Mouse (Mus musculus) forebrain, embryonic 12.5 days (tissue): ENCODE data around the gene Wdr70. TPM values are rescaled to one million over a fixed set of nuclear protein-coding genes. Genes with fewer than 3 reads are reported as not detected.

Source experiments
- ATAC-seq: fragments of 200-750 bp; cut with Nextera tagmentation; 2 replicates; pipeline ENCODE4 v1.8.0; 2017; ENCODE audit warnings: moderate TSS enrichment; ENCODE audit not compliant: low FRiP score
- H3K27ac ChIP-seq: fragments of 300-500 bp; sonication (generic); 2 replicates; pipeline ENCODE4 v1.5.1; 2016; ENCODE audit warnings: mild to moderate bottlenecking
- H3K27me3 ChIP-seq: fragments of 300-500 bp; sonication (generic); 2 replicates; pipeline ENCODE4 v1.6.1; 2016; ENCODE audit warnings: mild to moderate bottlenecking
- H3K36me3 ChIP-seq: fragments of 300-500 bp; sonication (generic); replicated peaks from 2 replicates; pipeline ENCODE4 v1.6.1; 2016; ENCODE audit warnings: mild to moderate bottlenecking
- H3K4me1 ChIP-seq: fragments of 300-500 bp; sonication (generic); 2 replicates; pipeline ENCODE4 v1.6.1; 2016
- H3K4me2 ChIP-seq: fragments of 300-500 bp; sonication (generic); 2 replicates; pipeline ENCODE4 v1.6.1; 2016; ENCODE audit warnings: mild to moderate bottlenecking, moderate library complexity
- H3K4me3 ChIP-seq: fragments of 300-500 bp; sonication (generic); replicated peaks from 2 replicates; pipeline ENCODE4 v1.5.1; 2016; ENCODE audit warnings: mild to moderate bottlenecking
- H3K9ac ChIP-seq: fragments of 300-500 bp; sonication (generic); 2 replicates; pipeline ENCODE4 v1.6.1; 2016; ENCODE audit warnings: mild to moderate bottlenecking
- H3K9me3 ChIP-seq: fragments of 300-500 bp; sonication (generic); 2 replicates; pipeline ENCODE4 v1.6.1; 2016
- WGBS: fragments of 180-500 bp; shearing (Covaris S2); methylation state at CpG from one replicate; pipeline ENCODE4 v1.1.7; 2016; 5-methylcytosine and 5-hydroxymethylcytosine counted together
- polyA plus RNA-seq: library from polyadenylated mRNA; unstranded; fragments of >200 nt; fragmentation: Nextera tagmentation; extraction: Ambion mirVana; gene quantifications from 2 replicates; pipeline ENCODE4 v1.2.1, GENCODE M21; 2016

The Wdr70 gene
- polyA plus RNA-seq, 1 experiment from 2014 or later: 65.1 TPM

- Histone ChIP-seq H3K9me3 (no peaks in the 10 kb centered on the region), H3K4me3 (no peak overlapping the region), H3K4me2 (no peak overlapping the region), H3K27ac (no peak overlapping the region), H3K27me3 (no peaks in the 10 kb centered on the region), H3K9ac (no peak overlapping the region), H3K36me3 (peaks cover 16% of the 10 kb centered on the region; the same call in 1 of the 2 replicates), H3K4me1 (no peaks in the 10 kb centered on the region)
- 90% methylated on average over 6 of the region's 6 CpGs for WGBS
- no peak for ATAC-seq
Measured at GRCm38 (mm10) chr15:7921124-7921523, 177.9 kb downstream of the Wdr70 start.

GRCm38 (mm10) chr15:7906491-7907035 lies 192.4 kb downstream of the Wdr70 start:
- H3K4me1 ChIP-seq: peaks cover 3% of the 10 kb centered on the region; the same call in 1 of the 2 replicates
- H3K27ac ChIP-seq: no peak overlapping the region
- WGBS: 75% methylated on average over 5 of the region's 5 CpGs
- no peak overlapping the region for H3K4me3 ChIP-seq
- ATAC-seq: no peak
- H3K9me3 ChIP-seq: no peaks in the 10 kb centered on the region
- H3K4me2 ChIP-seq: no peak overlapping the region
- 0 out of 2 replicates have a peak, but pooled peaks cover 3% of the 10 kb centered on the region for H3K36me3 ChIP-seq
- no peak overlapping the region for H3K9ac ChIP-seq
- H3K27me3 ChIP-seq: no peaks in the 10 kb centered on the region

- WGBS: 95% methylated on average over 6 of the region's 6 CpGs
- Histone ChIP-seq H3K36me3 (no peaks in the 10 kb centered on the region), H3K4me3 (no peak overlapping the region), H3K9ac (no peak overlapping the region), H3K9me3 (no peaks in the 10 kb centered on the region), H3K4me1 (no peaks in the 10 kb centered on the region), H3K27me3 (no peaks in the 10 kb centered on the region), H3K4me2 (no peak overlapping the region), H3K27ac (no peak overlapping the region)
- no peak for ATAC-seq
Measured at GRCm38 (mm10) chr15:7899286-7899685, 199.7 kb downstream of the Wdr70 start.

- no peak overlapping the region for H3K9ac ChIP-seq
- no peaks in the 10 kb centered on the region for H3K9me3 ChIP-seq
- H3K27ac ChIP-seq: no peak overlapping the region
- peaks cover 21% of the 10 kb centered on the region; the same call in 1 of the 2 replicates for H3K4me1 ChIP-seq
- no peak overlapping the region for H3K4me3 ChIP-seq
- no peak for ATAC-seq
- no peak overlapping the region for H3K4me2 ChIP-seq
- H3K36me3 ChIP-seq: no peaks in the 10 kb centered on the region
- H3K27me3 ChIP-seq: no peaks in the 10 kb centered on the region
- 62% methylated on average over 9 of the region's 9 CpGs for WGBS
Measured at GRCm38 (mm10) chr15:7891547-7892282, 207.3 kb downstream of the Wdr70 start.

GRCm38 (mm10) chr15:7890286-7890685 lies 208.7 kb downstream of the Wdr70 start:
- Histone ChIP-seq H3K36me3 (no peaks in the 10 kb centered on the region), H3K9me3 (no peaks in the 10 kb centered on the region), H3K4me1 (peaks cover 21% of the 10 kb centered on the region; the same call in 1 of the 2 replicates), H3K4me3 (no peak overlapping the region), H3K27ac (no peak overlapping the region), H3K27me3 (no peaks in the 10 kb centered on the region), H3K4me2 (no peak overlapping the region), H3K9ac (no peak overlapping the region)
- 83% methylated on average over 5 of the region's 5 CpGs for WGBS
- ATAC-seq: no peak

GRCm38 (mm10) chr15:7889362-7889674 lies 209.7 kb downstream of the Wdr70 start:
- H3K4me3 ChIP-seq: no peak overlapping the region
- H3K4me1 ChIP-seq: peaks cover 21% of the 10 kb centered on the region; the same call in 1 of the 2 replicates
- H3K36me3 ChIP-seq: no peaks in the 10 kb centered on the region
- no peak overlapping the region for H3K27ac ChIP-seq
- H3K4me2 ChIP-seq: no peak overlapping the region
- H3K9ac ChIP-seq: no peak overlapping the region
- no peaks in the 10 kb centered on the region for H3K27me3 ChIP-seq
- H3K9me3 ChIP-seq: no peaks in the 10 kb centered on the region
- no peak for ATAC-seq
- WGBS: 80% methylated on average over 5 of the region's 5 CpGs

- no peak for ATAC-seq
- H3K27me3 ChIP-seq: no peaks in the 10 kb centered on the region
- 48% methylated on average over 8 of the region's 8 CpGs for WGBS
- peaks cover 21% of the 10 kb centered on the region; the same call in 1 of the 2 replicates for H3K4me1 ChIP-seq
- H3K4me3 ChIP-seq: no peak overlapping the region
- no peak overlapping the region for H3K27ac ChIP-seq
- no peaks in the 10 kb centered on the region for H3K9me3 ChIP-seq
- H3K9ac ChIP-seq: no peak overlapping the region
- H3K4me2 ChIP-seq: no peak overlapping the region
- peaks cover 4% of the 10 kb centered on the region; the same call in 1 of the 2 replicates for H3K36me3 ChIP-seq
Measured at GRCm38 (mm10) chr15:7888617-7889361, 210.2 kb downstream of the Wdr70 start.

- no peaks in the 10 kb centered on the region for H3K27me3 ChIP-seq
- H3K36me3 ChIP-seq: peaks cover 12% of the 10 kb centered on the region; the same call in 1 of the 2 replicates
- no peak overlapping the region for H3K27ac ChIP-seq
- H3K9me3 ChIP-seq: no peaks in the 10 kb centered on the region
- WGBS: 93% methylated on average over 8 of the region's 8 CpGs
- ATAC-seq: no peak
- peaks cover 17% of the 10 kb centered on the region; the same call in 1 of the 2 replicates for H3K4me1 ChIP-seq
- H3K9ac ChIP-seq: no peak overlapping the region
- H3K4me3 ChIP-seq: no peak overlapping the region
- no peak overlapping the region for H3K4me2 ChIP-seq
Measured at GRCm38 (mm10) chr15:7886591-7886990, 212.4 kb downstream of the Wdr70 start.

GRCm38 (mm10) chr15:7885106-7885505 lies 213.9 kb downstream of the Wdr70 start:
- Histone ChIP-seq H3K27ac (no peak overlapping the region), H3K9ac (no peak overlapping the region), H3K4me3 (no peak overlapping the region), H3K27me3 (no peaks in the 10 kb centered on the region), H3K9me3 (no peaks in the 10 kb centered on the region), H3K4me2 (no peak overlapping the region), H3K36me3 (peaks cover 17% of the 10 kb centered on the region; the same call in 1 of the 2 replicates), H3K4me1 (peaks cover 15% of the 10 kb centered on the region; the same call in 1 of the 2 replicates)
- no peak for ATAC-seq
- 58% methylated on average over 10 of the region's 10 CpGs for WGBS

- Histone ChIP-seq H3K27ac (no peak overlapping the region), H3K27me3 (no peaks in the 10 kb centered on the region), H3K4me3 (no peak overlapping the region), H3K4me2 (no peak overlapping the region), H3K9ac (no peak overlapping the region), H3K36me3 (peaks cover 19% of the 10 kb centered on the region; the same call in 1 of the 2 replicates), H3K4me1 (peaks cover 7% of the 10 kb centered on the region; the same call in 1 of the 2 replicates), H3K9me3 (no peaks in the 10 kb centered on the region)
- WGBS: 94% methylated on average over 11 of the region's 11 CpGs
- no peak for ATAC-seq
Measured at GRCm38 (mm10) chr15:7884181-7884580, 214.8 kb downstream of the Wdr70 start.

- H3K9me3 ChIP-seq: no peaks in the 10 kb centered on the region
- H3K27me3 ChIP-seq: no peaks in the 10 kb centered on the region
- no peak for ATAC-seq
- no peak overlapping the region for H3K4me3 ChIP-seq
- 83% methylated on average over 7 of the region's 7 CpGs for WGBS
- no peak overlapping the region for H3K4me2 ChIP-seq
- H3K27ac ChIP-seq: no peak overlapping the region
- peaks cover 12% of the 10 kb centered on the region; the same call in 1 of the 2 replicates for H3K4me1 ChIP-seq
- H3K36me3 ChIP-seq: peaks cover 19% of the 10 kb centered on the region; the same call in 1 of the 2 replicates
- no peak overlapping the region for H3K9ac ChIP-seq
Measured at GRCm38 (mm10) chr15:7879956-7880355, 219.1 kb downstream of the Wdr70 start.

GRCm38 (mm10) chr15:7878861-7879260 lies 220.1 kb downstream of the Wdr70 start:
- 89% methylated on average over 10 of the region's 10 CpGs for WGBS
- no peak overlapping the region for H3K27ac ChIP-seq
- H3K4me2 ChIP-seq: no peak overlapping the region
- H3K9me3 ChIP-seq: no peaks in the 10 kb centered on the region
- no peak for ATAC-seq
- H3K4me3 ChIP-seq: no peak overlapping the region
- H3K4me1 ChIP-seq: peaks cover 12% of the 10 kb centered on the region; the same call in 1 of the 2 replicates
- H3K9ac ChIP-seq: no peak overlapping the region
- peaks cover 15% of the 10 kb centered on the region; the same call in 1 of the 2 replicates for H3K36me3 ChIP-seq
- H3K27me3 ChIP-seq: no peaks in the 10 kb centered on the region
